Mouse (Mus musculus): Measurements from ENCODE around the gene Sec24a.

DNA sequence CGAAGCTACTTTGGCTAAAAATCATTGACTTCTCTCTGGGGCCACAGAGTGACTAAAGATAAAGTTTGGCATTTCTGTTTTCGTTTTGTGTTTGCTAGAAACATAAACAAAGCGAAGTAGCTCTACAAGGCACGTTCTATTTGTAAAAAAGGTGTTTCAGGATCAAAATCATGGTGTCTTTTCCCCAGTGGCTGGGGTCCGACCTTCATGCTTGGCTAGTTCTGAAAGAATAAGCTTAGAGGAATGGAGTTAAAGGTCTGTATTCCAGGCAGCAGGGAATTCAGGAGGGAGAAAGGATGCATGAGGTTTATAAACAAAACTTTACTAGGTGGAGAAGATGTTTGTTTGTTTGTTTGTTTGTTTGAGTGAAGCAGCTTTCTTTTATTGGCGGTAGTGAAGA, 74.1 kb downstream of the Sec24a start:
- TF ChIP-seq CTCF (IDR thresholded peaks at IDR 0.05) (no peak), EP300 (IDR thresholded peaks at IDR 0.05) (no peak)

Measured in lung, postnatal 0 days (tissue).